17 mouse cellular contexts compared by ENCODE assay signal in the genomic region with DNA sequence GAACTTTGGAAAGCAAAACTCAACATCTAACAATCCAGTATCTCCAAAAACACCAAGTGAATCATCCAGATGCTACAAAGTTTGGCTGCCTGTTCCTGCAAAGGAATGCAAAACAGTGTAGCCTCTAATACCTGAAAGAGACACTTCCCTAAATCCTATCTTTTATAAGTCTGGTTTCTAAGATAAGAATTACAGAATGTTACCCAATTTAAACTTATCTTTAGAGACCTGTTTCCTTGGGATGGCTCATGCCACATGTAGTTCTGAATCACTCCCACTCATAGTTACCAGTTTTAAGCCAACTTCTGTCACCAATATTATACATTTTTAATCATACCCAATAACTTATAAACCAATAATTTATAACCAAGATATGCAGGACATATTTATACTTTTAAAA.
"Had no signal": no experiment of that assay in that cellular context is flagged by ENCODE, and none has a peak within 500 bp of the region (broad histone marks: within the 10 kb centered on the region; RNA-seq: fewer than 3 reads in every experiment).

No protein-coding gene starts in this region.

- H3K9me3 ChIP-seq: neural tube, embryonic 12.5 days; neural tube, embryonic 13.5 days; neural tube, embryonic 15.5 days; stomach, embryonic 15.5 days had no signal

- H3K4me1 ChIP-seq: neural tube, embryonic 12.5 days; neural tube, embryonic 13.5 days; neural tube, embryonic 15.5 days; stomach, embryonic 15.5 days had no signal

- DNase-seq: retina, postnatal 1 day; right cerebral cortex, adult 18-20 months; right cerebral cortex, postnatal 14 days; right cerebral cortex, postnatal 25 days; right cerebral cortex, postnatal 4 days; spleen, adult 18-20 months; thymus, adult 18-20 months; thymus, adult 2 months; thymus, postnatal 14 days; thymus, postnatal 25 days; thymus, postnatal 36 days; thymus, postnatal 4 days had no signal

- H3K27ac ChIP-seq: neural tube, embryonic 12.5 days; neural tube, embryonic 13.5 days; neural tube, embryonic 15.5 days; stomach, embryonic 15.5 days; stomach, postnatal 0 days had no signal

- H3K4me3 ChIP-seq: neural tube, embryonic 12.5 days; neural tube, embryonic 13.5 days; neural tube, embryonic 15.5 days; stomach, embryonic 15.5 days had no signal

- H3K27me3 ChIP-seq: neural tube, embryonic 12.5 days; neural tube, embryonic 13.5 days; neural tube, embryonic 15.5 days; stomach, embryonic 15.5 days had no signal

- H3K9ac ChIP-seq: neural tube, embryonic 12.5 days; neural tube, embryonic 13.5 days; neural tube, embryonic 15.5 days; stomach, embryonic 15.5 days had no signal

- H3K36me3 ChIP-seq: neural tube, embryonic 12.5 days; neural tube, embryonic 13.5 days; neural tube, embryonic 15.5 days; stomach, embryonic 15.5 days had no signal
